Mouse (Mus musculus) brown adipose tissue, adult 24 weeks (tissue): ENCODE data around the gene Cdiptos. TPM values are rescaled to one million over a fixed set of nuclear protein-coding genes. Genes with fewer than 3 reads are reported as not detected.
A peak's percentile ranks its signal among the peaks of the same experiment; 100 is the strongest.

Source experiments
- H3K27ac ChIP-seq: fragments of 200-500 bp; replicated peaks from 2 replicates; pipeline ENCODE4 v1.5.1; 2012; ENCODE audit warnings: low read depth, mild to moderate bottlenecking, low read length
- H3K4me1 ChIP-seq: fragments of 200-500 bp; 2 replicates; pipeline ENCODE4 v1.6.1; 2012; ENCODE audit warnings: low read length, mixed read lengths; ENCODE audit not compliant: control insufficient read depth, insufficient read depth, insufficient read length
- H3K4me3 ChIP-seq: fragments of 200-500 bp; 2 replicates; pipeline ENCODE4 v1.5.1; 2012; ENCODE audit warnings: low read depth, mild to moderate bottlenecking, low read length, moderate library complexity; ENCODE audit not compliant: insufficient read depth
- polyA plus RNA-seq: library from polyadenylated mRNA; stranded (reverse); fragments of >200 nt; gene quantifications from 2 replicates; pipeline ENCODE4 v1.2.4, GENCODE M21; 2012; ENCODE audit not compliant: missing spikeins, insufficient read depth, insufficient read length

Cdiptos gene
- polyA plus RNA-seq, 1 experiment, result 2.0 TPM

DNA sequence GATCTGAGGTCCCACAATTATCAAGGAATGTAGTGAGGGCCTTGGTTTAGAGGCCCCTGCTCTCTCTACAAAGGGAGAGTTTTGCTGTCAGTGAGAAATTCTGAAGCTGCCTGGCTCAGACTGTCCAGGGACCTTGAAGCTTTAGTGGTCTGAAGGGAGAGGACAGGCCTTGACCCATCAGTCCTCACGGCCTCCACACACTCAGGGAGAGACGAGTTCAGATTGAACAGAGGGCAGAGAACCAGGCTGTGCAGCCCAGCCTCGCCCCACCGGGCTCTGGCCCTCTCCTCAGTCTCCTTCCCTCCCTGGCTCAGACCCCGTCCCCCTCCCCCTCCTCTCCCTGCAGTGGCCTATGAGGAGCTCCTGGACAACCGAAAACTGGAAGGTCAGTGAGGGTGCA is 8.5 kb downstream of the Cdiptos start:
- Histone ChIP-seq H3K4me3 (no peak overlapping the region), H3K4me1 (no peaks in the 10 kb centered on the region), H3K27ac (no peak overlapping the region)

DNA sequence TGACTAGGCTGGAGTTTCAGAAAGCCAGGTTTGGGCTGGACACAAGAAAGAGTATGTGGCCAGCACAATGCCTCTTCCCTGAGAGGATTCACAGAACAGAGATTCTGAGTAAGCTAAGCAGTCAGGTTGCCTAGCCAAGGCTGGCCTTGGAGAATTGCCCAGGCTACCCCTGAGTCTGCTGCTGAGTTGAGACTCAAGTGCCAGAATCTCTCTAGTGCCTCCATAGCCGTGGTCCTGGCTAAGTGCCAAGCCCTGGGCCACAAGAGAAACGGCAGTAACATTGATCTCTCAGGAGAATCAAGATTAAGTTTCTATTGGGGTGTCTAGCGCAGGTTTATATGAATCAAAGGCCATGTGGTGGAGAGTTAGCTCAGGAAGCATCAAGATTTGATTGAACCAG is 10.3 kb downstream of the Cdiptos start:
- Histone ChIP-seq H3K27ac (no peak overlapping the region), H3K4me3 (no peak overlapping the region), H3K4me1 (no peaks in the 10 kb centered on the region)

DNA sequence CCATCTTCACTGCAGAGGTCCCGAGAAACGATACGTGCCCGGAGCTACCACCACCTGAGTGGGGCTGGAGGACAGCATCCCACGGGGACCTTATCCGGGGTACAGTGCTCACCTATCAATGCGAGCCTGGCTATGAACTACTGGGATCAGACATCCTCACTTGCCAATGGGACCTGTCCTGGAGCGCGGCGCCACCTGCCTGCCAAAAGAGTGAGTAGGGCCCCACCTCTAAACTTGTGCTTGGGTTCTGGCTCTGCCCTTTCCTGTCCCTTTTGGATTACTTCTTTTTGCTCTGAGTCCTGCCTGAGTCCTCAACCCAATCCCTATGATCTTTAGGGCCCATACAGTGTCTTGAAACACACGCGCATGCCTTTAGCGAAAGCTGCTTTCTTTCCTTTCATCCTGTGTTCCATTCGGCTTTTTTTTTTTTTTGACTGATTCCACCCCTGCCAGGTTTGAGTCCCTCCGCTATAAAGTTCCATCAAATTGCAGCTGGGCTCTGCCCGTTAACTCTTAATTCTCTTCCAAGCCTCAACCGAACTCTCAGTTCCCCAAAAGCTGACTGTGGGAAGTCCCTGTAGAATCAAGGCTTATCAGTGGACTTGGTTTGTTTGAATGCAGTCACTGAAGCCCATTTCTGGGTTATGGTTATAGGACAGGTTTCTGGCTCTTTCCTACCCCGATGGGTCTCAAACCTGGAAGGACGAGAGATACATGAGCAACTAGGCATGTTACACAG is 12.2 kb downstream of the Cdiptos start:
- Histone ChIP-seq H3K4me1 (no peaks in the 10 kb centered on the region; the same call in 1 of the 2 replicates), H3K27ac (no peak overlapping the region), H3K4me3 (no peak overlapping the region)

DNA sequence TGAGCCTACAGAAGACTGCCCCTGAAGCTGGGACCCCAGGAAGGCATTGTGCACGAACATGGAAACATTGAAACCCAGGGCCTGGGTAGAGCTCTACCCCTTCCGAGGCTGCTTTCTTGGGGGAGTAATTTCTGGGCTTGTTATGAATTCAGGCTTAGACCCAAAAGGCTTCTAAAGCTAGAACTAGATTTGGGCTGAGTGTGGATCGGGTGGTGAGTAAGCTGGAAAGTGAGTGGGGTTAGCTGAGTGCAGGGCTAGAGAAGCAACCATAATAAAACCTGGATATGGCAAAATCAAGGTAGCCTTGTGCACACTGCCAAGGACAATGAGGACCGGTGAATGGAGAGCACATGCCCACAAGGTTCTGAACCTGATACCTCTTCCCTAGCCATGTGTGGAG is 13.9 kb downstream of the Cdiptos start:
- H3K4me3 ChIP-seq, result no peak overlapping the region
- H3K27ac ChIP-seq, result no peak overlapping the region

DNA sequence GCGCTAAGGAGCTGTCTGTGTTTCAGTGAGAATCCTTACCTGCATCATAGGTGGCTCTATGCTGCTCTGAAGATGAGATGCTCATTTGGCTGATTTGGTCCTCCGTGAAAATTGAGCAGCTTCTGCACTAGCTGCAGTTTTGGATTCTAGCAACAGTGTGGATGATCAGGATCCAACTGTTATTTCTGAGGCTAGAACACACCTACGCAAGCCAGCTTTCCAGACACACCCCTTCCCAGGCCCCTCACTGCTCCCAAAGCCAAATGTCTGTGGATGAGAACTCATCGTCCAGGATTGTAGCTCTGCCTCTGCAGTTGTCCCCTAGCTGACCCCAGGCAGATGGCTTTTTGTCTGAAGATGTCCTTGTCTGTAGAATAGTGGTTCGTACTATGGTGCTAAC is 14.8 kb downstream of the Cdiptos start:
- Histone ChIP-seq H3K4me3 (no peak overlapping the region), H3K27ac (no peak overlapping the region), H3K4me1 (no peaks in the 10 kb centered on the region; the same call in 1 of the 2 replicates)

More for the DNA sequence above, 13.9 kb downstream of the Cdiptos start:
- no peaks in the 10 kb centered on the region; the same call in 1 of the 2 replicates for H3K4me1 ChIP-seq

DNA sequence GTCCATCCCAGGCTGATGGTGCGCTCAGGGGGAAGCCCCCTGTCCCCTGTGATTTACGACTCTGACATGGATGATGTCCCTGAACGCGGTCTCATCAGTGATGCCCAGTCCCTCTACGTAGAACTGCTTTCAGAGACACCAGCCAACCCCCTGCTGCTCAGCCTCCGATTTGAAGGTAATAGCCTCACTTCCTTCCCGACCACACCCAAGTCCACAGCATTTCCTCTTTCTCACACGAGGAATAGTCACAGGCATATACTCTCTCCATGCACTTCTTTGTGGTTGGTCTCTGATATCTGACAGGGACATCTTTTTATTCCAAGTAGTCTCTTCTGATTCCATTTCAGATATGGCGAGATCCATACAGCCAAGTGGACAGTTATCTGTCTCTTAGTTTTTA is 16.1 kb downstream of the Cdiptos start:
- H3K4me1 ChIP-seq, result no peaks in the 10 kb centered on the region; the same call in 1 of the 2 replicates
- H3K4me3 ChIP-seq, result no peak overlapping the region
- no peak overlapping the region for H3K27ac ChIP-seq

DNA sequence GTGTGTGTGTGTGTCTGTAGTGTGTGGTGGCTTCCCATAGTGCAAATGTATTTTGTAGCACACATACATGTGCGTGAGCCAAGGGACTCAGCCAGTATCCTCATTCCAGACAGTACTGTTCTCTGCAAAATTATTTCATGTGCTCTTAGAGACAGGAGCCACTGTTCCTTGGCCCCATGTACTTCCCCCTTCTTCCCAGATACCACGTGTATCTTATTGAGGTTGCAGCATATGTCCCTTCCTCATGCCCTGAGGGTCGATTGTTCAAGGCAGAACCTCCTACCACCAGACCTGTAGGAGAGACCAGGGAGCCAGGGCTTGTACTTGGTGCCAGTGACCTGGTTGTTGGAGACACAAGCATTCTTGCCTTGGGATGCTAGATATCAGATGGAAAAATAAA is 20.8 kb downstream of the Cdiptos start:
- no peak overlapping the region for H3K4me3 ChIP-seq
- no peaks in the 10 kb centered on the region; the same call in 1 of the 2 replicates for H3K4me1 ChIP-seq
- H3K27ac ChIP-seq, result no peak overlapping the region

DNA sequence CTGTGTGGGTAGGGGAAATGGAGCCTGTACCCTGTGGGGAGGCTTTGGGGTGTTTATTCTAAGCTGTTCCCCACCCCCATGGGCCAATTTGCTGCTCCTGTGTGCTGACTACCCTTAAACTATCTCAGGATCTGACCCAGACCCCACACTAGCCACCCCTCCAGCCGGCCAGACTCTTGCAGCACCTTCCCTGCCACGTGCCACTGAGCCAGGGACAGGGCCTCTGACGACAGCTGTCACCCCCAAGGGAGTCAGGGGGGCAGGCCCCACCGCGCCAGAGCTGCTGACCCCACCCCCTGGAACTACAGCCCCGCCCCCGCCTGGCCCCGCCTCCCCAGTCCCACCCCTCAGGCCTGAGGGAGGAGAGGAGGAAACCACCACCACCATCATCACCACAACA is 23.3 kb downstream of the Cdiptos start:
- no peak overlapping the region for H3K4me3 ChIP-seq
- peaks cover 3% of the 10 kb centered on the region for H3K4me1 ChIP-seq
- no peak overlapping the region for H3K27ac ChIP-seq

DNA sequence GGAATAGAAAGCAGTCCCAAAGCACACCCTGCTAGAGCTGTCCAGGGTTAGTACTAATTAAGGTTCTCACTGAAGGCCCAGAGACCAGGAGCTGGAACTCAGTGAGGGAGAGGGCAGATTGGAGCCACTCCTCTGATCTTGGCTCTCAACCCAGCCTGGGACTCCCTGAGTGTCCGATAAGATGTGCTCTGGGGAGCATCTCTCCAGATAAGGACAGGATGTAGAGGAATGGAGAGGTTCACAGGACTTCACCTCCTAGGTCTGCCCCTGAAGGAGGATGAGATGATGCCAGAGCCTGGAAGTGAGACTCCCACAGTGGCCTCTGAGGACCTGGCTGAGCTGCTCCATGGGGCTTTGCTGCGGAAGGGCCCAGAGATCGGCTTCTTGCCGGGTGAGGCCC is 24.2 kb downstream of the Cdiptos start:
- H3K4me3 ChIP-seq, result no peak overlapping the region
- peaks cover 3% of the 10 kb centered on the region for H3K4me1 ChIP-seq
- H3K27ac ChIP-seq, result no peak overlapping the region

DNA sequence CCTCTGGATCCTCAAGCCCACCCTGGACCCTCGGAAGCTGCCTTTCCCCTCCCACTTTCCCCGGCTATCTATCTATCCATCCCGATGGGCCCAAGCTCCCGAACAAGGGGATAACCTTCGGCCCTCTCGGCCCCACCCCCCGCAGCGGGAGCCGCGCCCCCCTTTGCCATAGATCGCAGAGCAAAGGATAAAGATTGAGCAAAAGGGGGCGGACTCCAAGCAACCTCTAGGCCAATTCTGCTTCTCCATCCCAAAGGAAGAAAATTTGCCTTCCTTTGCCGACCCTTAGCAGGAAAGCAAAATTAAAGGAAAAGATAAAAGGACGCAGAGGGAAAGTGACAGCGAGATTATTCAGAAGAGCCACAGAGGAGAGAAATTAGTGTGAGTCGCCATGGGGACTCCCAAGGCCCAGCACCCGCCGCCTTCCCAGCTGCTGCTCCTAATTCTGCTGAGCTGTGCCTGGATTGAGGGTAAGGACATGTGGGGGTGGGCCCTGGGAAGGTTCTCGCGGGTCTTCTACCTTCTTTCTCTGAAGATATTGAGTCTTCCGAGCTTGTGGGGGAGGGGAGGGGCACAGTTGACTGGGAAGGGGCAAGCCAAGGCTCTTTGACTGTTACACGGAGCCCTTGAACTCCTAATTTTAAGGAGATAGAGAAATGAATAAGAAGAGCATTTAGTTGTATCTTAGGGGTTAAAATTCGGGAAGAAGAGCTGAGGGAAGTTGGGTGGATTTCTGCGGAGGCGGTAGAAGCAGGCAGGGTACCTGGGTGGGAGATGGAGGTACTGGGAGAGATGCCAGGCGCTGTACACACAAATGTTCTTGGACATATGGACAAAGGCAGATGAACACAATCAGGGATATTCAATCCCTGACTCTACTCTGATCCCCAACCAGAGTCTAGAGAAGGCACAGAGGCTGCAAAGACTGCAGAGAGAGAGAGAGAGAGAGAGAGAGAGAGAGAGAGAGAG is 25.0 kb downstream of the Cdiptos start:
- Histone ChIP-seq H3K4me1 (peaks cover 3% of the 10 kb centered on the region), H3K4me3 (peak overlapping the region; percentile 30), H3K27ac (no peak overlapping the region)

DNA sequence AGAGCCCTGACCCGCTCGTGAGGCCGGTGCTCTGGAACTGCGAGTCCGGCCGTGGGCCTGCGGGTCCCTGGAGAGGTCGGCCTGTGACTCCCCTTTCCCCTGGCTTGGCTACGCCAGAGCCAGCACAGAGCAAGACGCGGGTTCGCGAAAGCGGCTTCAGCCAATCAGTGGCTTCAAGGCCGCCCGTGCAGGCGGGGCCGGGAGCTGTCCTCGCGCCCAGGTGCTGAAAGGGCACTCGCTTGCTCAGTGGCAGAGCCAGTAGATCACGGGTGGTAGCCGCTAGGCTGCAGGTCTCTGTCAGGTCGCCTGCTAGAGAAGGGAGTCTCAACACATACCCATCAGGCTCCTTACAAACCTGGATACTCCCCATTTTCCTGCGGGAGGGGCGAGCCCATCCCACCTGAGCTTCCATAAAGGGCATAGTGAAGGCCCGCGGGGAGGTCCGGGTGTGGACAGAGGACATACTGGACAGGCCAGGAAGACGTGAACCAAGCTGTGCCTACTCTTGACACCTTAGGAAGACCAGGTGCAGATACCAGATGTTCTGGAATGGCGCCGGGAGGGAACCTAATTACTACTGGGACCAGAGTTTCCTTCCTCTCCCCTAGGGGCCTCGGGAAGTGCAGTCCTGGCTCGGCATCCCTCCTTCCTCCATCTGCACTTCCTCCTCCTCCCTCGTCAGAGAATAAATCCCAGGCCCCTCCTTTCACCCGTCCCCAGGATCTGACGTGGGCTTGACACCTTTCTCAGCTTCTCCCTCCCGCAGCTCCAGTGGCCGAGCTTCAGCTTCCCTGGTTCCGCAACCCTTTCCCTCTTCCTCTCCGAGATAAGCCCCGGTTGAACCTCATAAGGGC is 25.9 kb downstream of the Cdiptos start, which contains the start of gene Sez6l2:
Gene Sez6l2, plus strand, starts transcription at position 771 of the 854 bp plus-strand sequence.
- Histone ChIP-seq H3K4me3 (peak within 1 kb of the TSS; percentile 48), H3K4me1 (peaks cover 3% of the 10 kb centered on the region), H3K27ac (no peak within 1 kb of the TSS)

DNA sequence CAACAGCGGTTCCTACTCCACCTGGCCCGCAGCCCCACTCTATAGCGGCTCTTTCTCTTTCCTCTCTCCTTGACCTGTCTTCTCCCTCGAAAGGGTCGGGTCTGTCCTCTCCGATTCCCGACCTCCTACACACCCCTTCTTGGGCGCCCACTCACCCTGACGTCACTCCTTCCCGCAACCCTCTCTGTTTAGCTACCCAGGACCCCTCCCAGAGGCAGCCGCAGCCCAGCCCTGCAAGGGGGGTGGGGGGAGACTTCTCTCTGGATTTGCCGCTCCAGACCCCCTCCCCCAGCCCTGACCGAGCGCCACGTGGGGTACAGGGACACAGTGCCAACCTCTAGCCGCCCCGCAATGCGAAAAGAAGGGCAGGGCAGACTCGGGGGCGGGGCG is 26.5 kb downstream of the Cdiptos start, which contains the start of gene Asphd1:
Gene Asphd1, minus strand, starts transcription at position 180 of the 390 bp plus-strand sequence.
- Histone ChIP-seq H3K4me3 (peak within 1 kb of the TSS; percentile 48), H3K27ac (no peak within 1 kb of the TSS), H3K4me1 (peaks cover 3% of the 10 kb centered on the region)

DNA sequence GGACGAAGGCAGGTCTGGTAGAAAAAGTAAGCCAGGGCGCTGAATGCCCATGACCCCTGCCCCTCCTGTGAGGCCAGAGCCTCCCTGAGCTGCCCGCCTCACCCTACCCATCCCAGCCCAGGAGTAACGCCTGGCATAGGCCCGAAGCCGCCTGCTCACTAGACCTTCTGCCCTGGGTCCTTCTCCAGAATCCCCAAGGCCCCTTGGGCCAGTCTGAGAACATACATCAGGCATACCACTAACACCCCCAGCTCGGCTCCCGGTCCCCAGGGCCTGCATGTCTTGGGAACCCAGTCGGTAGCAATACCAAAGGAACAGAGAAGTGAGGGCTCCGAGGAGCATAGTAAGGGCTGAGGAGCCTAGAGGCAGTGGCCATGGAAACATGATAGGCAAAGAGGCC is 27.3 kb downstream of the Cdiptos start:
- Histone ChIP-seq H3K27ac (no peak overlapping the region), H3K4me1 (peaks cover 3% of the 10 kb centered on the region), H3K4me3 (no peak overlapping the region)

DNA sequence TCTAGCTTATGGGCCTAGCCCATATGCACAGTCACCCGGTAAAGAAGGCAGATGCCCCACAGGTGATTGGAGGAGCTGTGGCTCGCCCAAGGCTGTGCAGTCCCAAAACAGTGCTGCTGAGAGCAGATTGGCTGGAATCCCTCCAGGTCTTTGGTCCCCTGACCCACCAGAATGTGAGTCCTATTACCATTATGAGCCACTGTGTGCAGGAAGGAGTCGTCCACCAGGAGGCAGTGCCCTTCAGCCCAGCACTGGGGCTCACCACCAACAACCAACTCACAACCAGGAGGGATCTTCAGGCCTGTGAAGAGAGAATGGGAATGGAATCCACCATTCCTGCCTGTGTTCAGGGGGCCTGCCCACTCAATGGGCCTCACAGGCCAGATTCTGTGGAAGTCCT is 29.4 kb downstream of the Cdiptos start:
- Histone ChIP-seq H3K4me3 (no peak overlapping the region), H3K4me1 (peaks cover 3% of the 10 kb centered on the region), H3K27ac (no peak overlapping the region)

DNA sequence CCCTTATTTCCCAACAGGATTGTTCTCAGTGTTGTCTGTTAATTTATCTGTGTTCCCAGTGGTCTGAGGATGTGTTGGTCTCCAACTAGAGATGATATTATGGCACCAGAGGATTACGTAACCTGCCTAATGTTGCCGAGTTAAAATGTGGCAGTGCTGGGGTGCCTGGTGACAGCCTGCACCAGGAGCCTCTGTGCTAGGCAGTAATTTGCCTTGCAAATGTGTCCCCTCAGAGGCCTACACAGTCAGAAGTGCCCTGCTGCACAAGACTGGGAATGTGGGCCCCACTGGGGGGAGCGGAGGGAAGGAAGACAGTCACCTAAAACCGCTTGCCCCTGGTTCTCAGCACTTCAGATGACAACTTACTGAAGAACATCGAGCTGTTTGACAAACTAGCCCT is 34.1 kb downstream of the Cdiptos start:
- no peak overlapping the region for H3K4me3 ChIP-seq
- H3K4me1 ChIP-seq, result no peaks in the 10 kb centered on the region
- H3K27ac ChIP-seq, result no peak overlapping the region
